Mouse (Mus musculus): Measurements from ENCODE around the gene R3hdm2.

R3hdm2 gene

DNA sequence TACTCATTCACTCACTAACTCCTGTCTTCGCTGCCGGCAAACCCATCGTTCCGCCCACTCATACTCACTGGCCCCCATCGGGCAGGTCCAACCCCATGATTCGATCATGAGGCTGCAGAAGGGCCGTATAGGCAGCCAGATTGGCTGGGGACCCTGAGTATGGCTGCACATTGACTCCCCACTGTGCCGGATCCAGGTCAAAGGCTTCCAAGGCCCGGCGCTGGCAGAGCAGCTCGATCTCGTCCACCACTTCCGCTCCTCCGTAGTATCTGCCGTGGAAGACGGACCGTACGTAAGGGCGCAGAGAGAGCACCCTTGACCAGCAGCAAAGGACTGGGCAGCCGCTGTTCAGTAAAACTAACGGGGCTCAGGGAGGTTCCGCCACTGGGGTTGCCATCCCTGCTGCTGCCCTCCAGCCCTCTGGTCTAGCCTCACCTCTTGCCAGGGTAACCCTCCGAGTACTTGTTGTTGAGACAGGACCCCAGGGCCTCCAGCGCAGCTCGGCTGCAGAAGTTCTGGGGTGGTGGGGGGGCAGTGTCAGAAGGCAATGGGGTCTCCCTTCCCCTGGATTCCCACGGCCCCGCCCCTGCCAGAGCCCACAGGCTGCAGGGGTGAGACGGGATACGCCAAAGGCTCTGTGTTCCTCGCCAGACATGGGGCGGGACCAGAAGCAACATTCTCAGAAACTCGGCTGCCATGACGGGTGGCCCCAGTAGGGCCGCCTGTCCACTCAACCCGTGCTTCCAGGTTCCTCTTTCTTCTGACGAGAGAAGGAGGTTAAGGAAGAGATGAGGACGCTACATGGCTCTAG lies 140.0 kb downstream of the R3hdm2 start:
- DNase-seq: no peak

DNA sequence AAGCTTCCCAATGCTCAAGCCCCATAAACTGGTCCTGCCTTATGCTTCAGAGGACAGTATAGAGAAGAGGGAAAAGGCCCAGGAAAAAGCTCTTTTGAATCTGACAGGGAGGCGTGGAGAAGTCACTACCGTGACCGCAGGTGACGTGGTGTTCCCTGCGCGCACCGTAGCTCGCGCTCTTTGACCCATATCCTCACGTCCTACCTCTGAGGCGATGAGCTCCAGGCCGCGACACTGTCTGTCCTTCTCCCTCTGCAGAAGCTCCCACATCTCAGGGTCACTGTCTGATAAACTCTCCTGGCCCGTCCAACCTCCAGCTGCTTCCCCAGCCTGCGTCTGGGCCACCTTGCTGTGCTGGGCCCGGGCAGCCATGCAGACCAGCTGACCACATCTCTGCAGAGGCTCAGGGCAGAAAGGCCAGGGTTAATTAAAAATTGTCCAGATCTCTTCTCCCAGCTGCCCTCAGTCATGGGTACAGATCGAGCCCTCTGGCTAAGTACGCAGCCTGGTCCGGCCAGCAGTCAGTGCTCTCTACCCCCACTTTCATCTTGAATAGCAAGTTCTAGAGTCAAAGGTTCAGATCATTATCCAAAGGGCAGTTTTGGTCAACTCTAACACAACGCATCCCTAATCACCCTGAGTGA lies 140.7 kb downstream of the R3hdm2 start:
- no peak for DNase-seq

DNA sequence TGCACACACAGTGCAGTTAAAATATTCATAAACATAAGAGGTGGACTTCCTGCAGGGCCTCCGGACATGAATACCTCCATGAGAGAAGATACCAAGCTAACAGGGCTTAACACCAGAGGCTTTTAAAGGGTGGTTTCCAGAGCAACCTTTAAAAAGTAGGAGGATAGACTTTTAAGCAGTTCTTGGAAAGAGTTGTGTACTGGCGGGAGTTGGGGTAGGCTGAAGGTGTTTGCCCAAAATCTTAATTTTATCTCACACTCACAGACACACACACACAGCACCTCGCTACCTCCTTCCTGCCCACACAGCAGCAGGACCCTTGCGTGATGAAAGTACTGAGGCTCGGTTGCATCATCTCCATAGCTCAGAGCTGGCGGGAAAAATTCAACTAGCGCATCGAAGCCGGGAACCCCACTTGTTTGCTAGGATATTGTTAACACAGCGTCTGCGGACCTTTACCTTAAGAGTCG lies 141.5 kb downstream of the R3hdm2 start:
- DNase-seq: no peak

- peak; percentile 79 to 86 for DNase-seq
Observed at GRCm38 (mm10) chr10:127522088-127522581, 142.0 kb downstream of the R3hdm2 start, which contains the start of gene Shmt2. Gene Shmt2 (minus strand): TSS chr10:127522444.

DNA sequence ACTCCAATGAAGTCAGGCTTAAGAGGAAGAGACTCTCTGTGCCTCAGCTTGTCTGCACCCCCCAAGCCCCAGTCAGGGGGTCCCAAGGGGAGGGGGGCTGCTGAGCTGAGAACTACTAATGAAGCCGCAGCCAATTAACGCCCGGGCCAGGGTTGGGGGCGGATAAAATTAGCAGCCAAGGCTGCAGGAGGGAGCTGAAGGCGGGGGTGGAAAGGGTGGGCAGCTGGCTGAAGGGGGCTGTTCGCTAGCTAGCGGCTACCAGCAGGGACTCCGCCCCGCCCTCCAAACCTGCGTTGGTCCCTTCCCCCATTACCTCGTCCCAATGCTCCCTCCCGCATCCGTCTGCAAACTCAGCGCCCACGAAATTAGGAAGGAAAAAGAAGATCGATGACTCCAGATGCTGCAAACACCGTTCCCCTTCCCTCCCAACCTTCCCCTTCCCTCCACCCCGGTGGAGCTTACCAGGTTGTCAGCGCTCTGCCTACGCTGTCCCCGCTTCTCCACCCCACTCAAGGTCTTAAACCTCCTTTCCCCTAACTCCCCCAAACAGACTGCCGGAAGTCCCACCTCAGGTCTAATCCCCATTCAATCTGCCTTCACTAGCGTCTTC lies 144.6 kb downstream of the R3hdm2 start:
- no peak for DNase-seq

DNA sequence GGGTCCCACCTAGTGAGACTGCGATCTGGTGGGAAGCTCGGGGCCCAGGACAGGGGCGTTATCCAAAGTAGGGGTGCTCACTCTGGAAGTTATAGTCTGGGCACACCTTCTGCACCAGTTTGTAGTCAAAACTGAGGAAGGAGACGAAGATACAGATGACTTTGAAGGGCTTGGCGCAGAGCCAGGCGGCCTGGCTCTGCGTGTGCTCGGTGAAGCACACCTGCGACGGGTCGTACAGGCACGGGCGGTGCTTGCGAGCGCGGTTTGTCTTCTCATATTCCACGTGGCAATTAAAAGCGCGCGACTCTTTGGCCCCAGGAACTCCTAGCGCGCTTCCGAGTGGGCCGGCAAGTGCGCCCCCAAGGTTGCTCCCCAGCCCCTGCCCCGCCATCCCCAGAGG lies 145.9 kb downstream of the R3hdm2 start:
- DNase-seq: no peak

DNA sequence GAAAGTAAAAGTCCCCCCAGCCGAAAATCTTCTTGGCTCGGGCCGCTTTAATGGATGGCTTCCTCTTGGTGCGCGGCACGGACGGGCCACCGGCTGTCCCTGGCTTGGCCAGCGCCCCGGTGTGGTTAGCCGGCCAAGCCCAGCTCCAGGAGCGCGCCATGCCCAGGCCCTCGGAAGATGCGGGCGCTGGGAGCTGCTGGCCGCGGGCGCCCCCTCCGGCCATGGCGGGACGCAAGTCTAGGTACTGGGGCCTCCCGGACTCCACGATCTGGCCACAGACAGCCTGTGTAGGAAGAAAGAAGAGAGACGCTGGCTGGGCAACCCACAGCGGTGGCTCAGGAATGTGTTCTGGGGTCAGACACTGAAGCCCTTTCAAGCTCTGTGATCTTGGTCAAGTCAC lies 146.6 kb downstream of the R3hdm2 start:
- peak; percentile 77 to 80 for DNase-seq

- DNase-seq: no peak
Observed at GRCm38 (mm10) chr10:127527481-127527880, 147.4 kb downstream of the R3hdm2 start.

DNA sequence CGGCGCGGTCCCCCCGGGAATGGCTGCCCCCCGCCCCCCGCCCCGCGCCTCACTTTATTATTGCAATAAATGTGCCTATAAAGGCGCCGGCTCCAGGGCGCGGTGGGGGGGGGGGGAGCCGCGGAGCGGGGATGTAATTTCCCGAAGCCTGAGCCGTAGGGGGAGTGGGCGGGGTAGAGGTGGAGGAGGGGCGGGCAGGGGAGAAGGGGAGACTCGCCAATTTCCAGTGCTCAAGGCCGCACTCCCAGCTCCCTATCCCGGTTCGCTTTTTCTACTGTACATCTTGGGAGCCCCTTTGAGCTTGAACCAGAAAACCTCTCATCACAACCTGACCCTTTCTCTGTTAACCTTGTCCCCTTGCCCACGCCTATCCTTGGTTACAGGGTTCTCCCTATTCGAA lies 150.8 kb downstream of the R3hdm2 start:
- no peak for DNase-seq

DNA sequence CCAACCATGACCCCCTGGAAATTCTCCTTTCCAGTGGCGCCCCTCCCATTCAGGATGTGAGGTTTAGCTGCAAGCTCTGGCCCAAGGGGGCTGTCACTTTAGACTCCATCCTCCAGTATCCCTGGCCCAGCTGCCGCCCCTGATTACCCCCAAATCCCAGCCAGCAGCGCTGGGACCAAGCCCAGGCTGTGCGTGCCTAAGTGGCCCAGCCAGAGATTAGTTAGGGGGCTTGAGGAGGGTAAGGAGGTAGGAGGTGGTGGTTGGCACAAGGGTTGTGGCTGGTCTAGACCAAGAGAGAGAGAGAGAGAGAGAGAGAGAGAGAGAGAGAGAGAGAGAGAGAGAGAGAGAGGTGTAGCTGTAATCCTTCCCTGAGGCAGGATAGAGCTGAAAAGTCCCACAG lies 151.4 kb downstream of the R3hdm2 start:
- no peak for DNase-seq

- DNase-seq: no peak
Observed at GRCm38 (mm10) chr10:127534036-127534928, 154.2 kb downstream of the R3hdm2 start, which contains the start of gene Nxph4. Gene Nxph4 (minus strand): TSS chr10:127534559.

DNA sequence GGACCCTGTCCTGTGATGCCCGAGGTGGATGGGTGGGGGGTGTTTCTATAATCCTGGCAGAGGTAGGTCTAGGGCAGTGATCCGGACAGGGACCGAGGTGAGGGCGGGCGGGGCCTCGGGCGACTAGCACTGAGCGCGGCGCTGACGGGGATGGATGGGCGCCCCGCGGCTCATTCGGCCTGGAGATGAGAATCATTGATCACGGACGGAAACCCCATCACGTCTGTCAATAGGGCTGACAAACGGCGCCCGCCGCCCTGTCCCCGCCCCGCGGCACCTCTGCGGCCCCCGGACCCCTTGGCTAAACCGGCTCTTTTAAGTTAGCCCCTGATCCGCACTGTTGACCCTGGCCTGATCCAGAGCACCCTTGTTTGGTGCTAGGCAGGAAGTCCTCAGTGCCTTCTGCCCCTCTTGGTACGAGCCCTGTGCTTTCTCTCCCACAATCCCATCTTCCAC lies 154.8 kb downstream of the R3hdm2 start:
- no peak for DNase-seq

GRCm38 (mm10) chr10:127536586-127537314 lies 156.6 kb downstream of the R3hdm2 start:
- DNase-seq: no peak

GRCm38 (mm10) chr10:127537854-127538583 lies 157.9 kb downstream of the R3hdm2 start:
- DNase-seq: peak; percentile 78 to 87

GRCm38 (mm10) chr10:127541510-127541909 lies 161.4 kb downstream of the R3hdm2 start:
- no peak for DNase-seq

GRCm38 (mm10) chr10:127542084-127542483 lies 162.0 kb downstream of the R3hdm2 start:
- no peak for DNase-seq

- DNase-seq: no peak
Observed at GRCm38 (mm10) chr10:127542720-127543119, 162.6 kb downstream of the R3hdm2 start.

DNA sequence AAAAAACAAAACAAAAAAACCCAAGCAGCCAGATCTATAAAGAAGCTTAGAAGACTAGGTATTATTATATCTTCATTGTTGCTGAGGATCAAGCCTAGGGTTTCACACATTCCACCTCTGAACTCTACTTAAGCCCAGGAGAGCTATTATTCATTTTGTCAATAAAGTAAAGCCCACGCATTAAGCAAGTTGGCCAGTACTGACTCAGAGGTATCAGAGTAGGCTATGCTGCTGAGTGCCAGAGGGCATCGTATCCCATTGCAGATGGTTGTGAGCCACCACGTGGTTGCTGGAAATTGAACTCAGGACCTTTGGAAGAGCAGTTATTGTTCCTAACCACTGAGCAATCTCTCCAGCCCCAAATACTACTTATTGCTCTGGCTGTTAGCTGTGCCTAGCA lies 163.8 kb downstream of the R3hdm2 start:
- DNase-seq: no peak

GRCm38 (mm10) chr10:127544375-127544774 lies 164.2 kb downstream of the R3hdm2 start:
- DNase-seq: no peak

- no peak for DNase-seq
Observed at GRCm38 (mm10) chr10:127546505-127546904, 166.4 kb downstream of the R3hdm2 start.

DNA sequence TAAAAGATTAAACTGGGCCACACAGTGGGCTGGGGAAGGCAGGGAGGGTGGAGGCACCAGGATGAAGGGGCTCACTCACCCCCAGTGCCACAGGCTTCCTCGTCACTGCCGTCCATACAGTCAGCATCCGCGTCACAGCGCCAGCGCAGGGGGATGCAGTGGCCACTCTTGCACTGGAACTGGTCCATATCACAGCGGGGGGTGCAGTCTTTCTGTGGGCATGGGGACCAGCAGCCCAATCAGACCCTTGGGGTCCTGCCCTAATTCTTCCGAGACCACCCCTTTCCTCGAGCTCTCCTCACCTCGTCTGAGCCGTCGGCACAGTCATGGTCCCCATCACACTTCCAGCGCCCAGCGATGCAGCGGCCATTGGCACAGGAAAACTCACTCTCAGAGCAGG lies 168.1 kb downstream of the R3hdm2 start:
- DNase-seq: no peak

All from lung, postnatal 4 days (tissue).